Mouse (Mus musculus) kidney, embryonic 16.5 days (tissue): ENCODE data around the gene Pjvk. TPM values are rescaled to one million over a fixed set of nuclear protein-coding genes. Genes with fewer than 3 reads are reported as not detected.

Experiments
- ATAC-seq: fragments of 200-750 bp; cut with Nextera tagmentation; 2 replicates; pipeline ENCODE4 v1.8.0; 2017; ENCODE audit warnings: moderate TSS enrichment; ENCODE audit not compliant: low FRiP score, low TSS enrichment
- H3K27ac ChIP-seq: fragments of 300-500 bp; sonication (generic); 2 replicates; pipeline ENCODE4 v1.5.1; 2014; ENCODE audit warnings: low read length
- H3K27me3 ChIP-seq: fragments of 300-500 bp; sonication (generic); 2 replicates; pipeline ENCODE4 v1.6.1; 2014; ENCODE audit warnings: low read length, control low read depth, mixed read lengths; ENCODE audit not compliant: insufficient read depth
- H3K36me3 ChIP-seq: fragments of 300-500 bp; sonication (generic); 2 replicates; pipeline ENCODE4 v1.6.1; 2014; ENCODE audit warnings: low read length, control low read depth, mixed read lengths; ENCODE audit not compliant: insufficient read depth
- H3K4me1 ChIP-seq: fragments of 300-500 bp; sonication (generic); 2 replicates; pipeline ENCODE4 v1.6.1; 2014; ENCODE audit warnings: low read length, control low read depth, mixed read lengths; ENCODE audit not compliant: insufficient read depth
- H3K4me2 ChIP-seq: fragments of 300-500 bp; sonication (generic); replicated peaks from 2 replicates; pipeline ENCODE4 v1.6.1; 2014; ENCODE audit warnings: low read depth, low read length
- H3K4me3 ChIP-seq: fragments of 300-500 bp; sonication (generic); 2 replicates; pipeline ENCODE4 v1.5.1; 2014; ENCODE audit warnings: mild to moderate bottlenecking, low read length
- H3K9ac ChIP-seq: fragments of 300-500 bp; sonication (generic); replicated peaks from 2 replicates; pipeline ENCODE4 v1.6.1; 2014; ENCODE audit warnings: low read length
- H3K9me3 ChIP-seq: fragments of 300-500 bp; sonication (generic); 2 replicates; pipeline ENCODE4 v1.6.1; 2016; ENCODE audit warnings: low read length, control low read depth
- WGBS: fragments of 180-500 bp; shearing (Covaris S2); extraction: QIAGEN DNeasy Blood & Tissue Kit; methylation state at CpG from one replicate; pipeline ENCODE4 v1.1.7; 2014; 5-methylcytosine and 5-hydroxymethylcytosine counted together
- polyA plus RNA-seq: library from polyadenylated mRNA; unstranded; fragments of >200 nt; fragmentation: Nextera tagmentation; extraction: Ambion mirVana; gene quantifications from 2 replicates; pipeline ENCODE4 v1.2.1, GENCODE M21; 2015

Gene Pjvk
- polyA plus RNA-seq, 1 experiment from 2014 or later, result 2.3 TPM

GRCm38 (mm10) chr2:76695290-76695689 lies 47.0 kb downstream of the Pjvk start:
- H3K4me1 ChIP-seq, result no peaks in the 10 kb centered on the region

GRCm38 (mm10) chr2:76702188-76702587 lies 53.9 kb downstream of the Pjvk start:
- Histone ChIP-seq H3K4me1 (no peaks in the 10 kb centered on the region), H3K9me3 (no peaks in the 10 kb centered on the region), H3K9ac (no peak overlapping the region), H3K4me2 (no peak overlapping the region), H3K27ac (no peak overlapping the region), H3K27me3 (no peaks in the 10 kb centered on the region), H3K4me3 (no peak overlapping the region), H3K36me3 (0 out of 2 replicates have a peak, but pooled peaks cover 18% of the 10 kb centered on the region)
- no peak for ATAC-seq
- 68% methylated on average over 3 of the region's 3 CpGs for WGBS

More at GRCm38 (mm10) chr2:76695290-76695689, 47.0 kb downstream of the Pjvk start:
- Histone ChIP-seq H3K9ac (no peak overlapping the region), H3K36me3 (peaks cover 58% of the 10 kb centered on the region), H3K9me3 (no peaks in the 10 kb centered on the region), H3K4me3 (no peak overlapping the region), H3K27ac (no peak overlapping the region), H3K4me2 (no peak overlapping the region), H3K27me3 (no peaks in the 10 kb centered on the region)
- WGBS, result 79% methylated on average over 6 of the region's 6 CpGs
- ATAC-seq, result peak; percentile 19; the same call in 1 of the 2 replicates

GRCm38 (mm10) chr2:76702751-76703150 lies 54.5 kb downstream of the Pjvk start:
- no peaks in the 10 kb centered on the region for H3K27me3 ChIP-seq
- H3K4me3 ChIP-seq, result no peak overlapping the region
- H3K4me1 ChIP-seq, result no peaks in the 10 kb centered on the region
- 81% methylated on average over 5 of the region's 5 CpGs for WGBS
- no peak overlapping the region for H3K4me2 ChIP-seq
- 0 out of 2 replicates have a peak, but pooled peaks cover 13% of the 10 kb centered on the region for H3K36me3 ChIP-seq
- no peak overlapping the region for H3K9ac ChIP-seq
- ATAC-seq, result no peak
- no peak overlapping the region for H3K27ac ChIP-seq
- no peaks in the 10 kb centered on the region for H3K9me3 ChIP-seq

GRCm38 (mm10) chr2:76705655-76706054 lies 57.4 kb downstream of the Pjvk start:
- Histone ChIP-seq H3K36me3 (peaks cover 20% of the 10 kb centered on the region), H3K27me3 (no peaks in the 10 kb centered on the region), H3K4me2 (no peak overlapping the region), H3K4me1 (no peaks in the 10 kb centered on the region), H3K4me3 (no peak overlapping the region), H3K9me3 (peaks cover 19% of the 10 kb centered on the region), H3K9ac (no peak overlapping the region), H3K27ac (no peak overlapping the region)
- WGBS, result 93% methylated on average over 13 of the region's 13 CpGs
- no peak for ATAC-seq

Other genes starting within 250 kb of the Pjvk start
- gene Osbpl6, start 242.0 kb upstream of the Pjvk start, polyA plus RNA-seq, result 17.8 and 18.4 TPM in 2 replicates
- 78.9 and 80.6 TPM in 2 replicates for gene Prkra, start 461 bp upstream of the Pjvk start, polyA plus RNA-seq
- gene Fkbp7, start 24.6 kb downstream of the Pjvk start, polyA plus RNA-seq, result 55.3 and 60.7 TPM in 2 replicates
- gene Plekha3, start 26.8 kb downstream of the Pjvk start, polyA plus RNA-seq, result 3.6 and 4.0 TPM in 2 replicates